Mouse (Mus musculus): ENCODE measurements around the gene Pde5a. TPM values are rescaled to one million over a fixed set of nuclear protein-coding genes. Genes with fewer than 3 reads are reported as not detected.

Pde5a gene
- 72.8 TPM for polyA plus RNA-seq (2014; fragmentation: Illumina TruSeq; extraction: RNeasy Lipid Tissue Mini Kit (QIAGEN cat#74804); ENCODE audit: low replicate concordance)

DNA sequence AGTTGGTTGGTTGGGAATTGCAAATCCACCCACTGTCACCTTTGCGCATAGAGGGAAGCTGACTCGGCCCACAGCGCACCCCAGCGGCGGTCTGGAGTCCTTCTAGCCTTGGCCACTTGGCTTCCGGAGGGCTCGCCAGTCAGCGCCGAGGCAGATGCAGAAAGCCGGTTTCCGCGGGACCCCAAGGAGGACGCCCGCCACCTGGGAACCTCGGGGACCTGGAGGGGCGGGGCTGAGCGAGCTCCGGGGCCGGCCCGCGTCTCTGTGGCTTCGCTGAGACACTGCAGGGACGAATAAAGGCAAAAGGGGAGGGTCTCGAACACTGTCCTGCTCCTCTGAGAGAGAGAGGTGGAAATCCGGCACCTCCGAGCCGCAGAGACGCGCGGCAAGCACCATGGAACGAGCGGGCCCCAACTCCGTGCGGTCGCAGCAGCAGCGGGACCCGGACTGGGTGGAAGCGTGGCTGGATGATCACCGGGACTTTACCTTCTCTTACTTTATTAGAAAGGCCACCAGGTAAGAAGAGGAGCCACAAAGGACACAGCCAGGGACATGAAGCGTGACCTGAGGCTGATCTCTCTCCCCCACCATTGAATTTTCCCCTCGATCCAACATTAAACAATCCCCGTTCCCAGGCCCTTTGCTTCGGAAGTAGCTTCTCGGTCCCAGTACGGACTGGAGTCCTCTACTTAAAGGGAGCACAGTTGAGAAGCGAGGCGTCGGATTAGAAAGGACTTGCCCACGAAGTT is at the start of gene Pde5a:
Pde5a (plus strand) TSS at position 96 of the 749 bp plus-strand sequence.

DNA sequence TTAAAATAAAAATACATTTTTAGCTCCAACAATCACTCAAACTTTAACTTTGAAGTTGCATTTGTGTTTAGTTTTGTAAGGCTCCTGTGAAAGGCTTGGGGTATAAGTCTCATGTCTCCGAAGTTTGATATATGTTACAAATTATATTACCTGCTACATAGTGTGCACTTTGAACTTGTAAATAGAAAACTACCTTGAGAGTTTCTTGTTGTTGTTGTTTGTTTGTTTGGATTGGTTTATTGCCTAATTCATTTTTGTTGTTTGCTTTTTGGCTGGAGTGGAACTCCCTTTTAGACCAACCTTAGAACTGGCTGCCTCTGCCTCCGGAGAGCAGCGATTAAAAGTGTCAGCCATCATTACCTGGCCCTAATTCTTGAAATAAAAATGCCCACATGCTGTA is 166.0 kb downstream of the Pde5a start, which contains the start of gene Fabp2:
Fabp2 (plus strand) TSS at position 301 of the 400 bp plus-strand sequence.

Other genes starting within 250 kb of the Pde5a start
- gene Fnbp1l, start 109.2 kb upstream of the Pde5a start, polyA plus RNA-seq (2014; fragmentation: Illumina TruSeq; extraction: RNeasy Lipid Tissue Mini Kit (QIAGEN cat#74804); ENCODE audit: low replicate concordance), result 155 TPM
- gene Fabp2, start 166.1 kb downstream of the Pde5a start, polyA plus RNA-seq (2014; fragmentation: Illumina TruSeq; extraction: RNeasy Lipid Tissue Mini Kit (QIAGEN cat#74804); ENCODE audit: low replicate concordance), result 11,694 TPM
- gene Gm10959, start 190.4 kb downstream of the Pde5a start, polyA plus RNA-seq (2014; fragmentation: Illumina TruSeq; extraction: RNeasy Lipid Tissue Mini Kit (QIAGEN cat#74804); ENCODE audit: low replicate concordance), result not detected
- 52.1 TPM for gene 1810037I17Rik, start 195.3 kb downstream of the Pde5a start, polyA plus RNA-seq (2014; fragmentation: Illumina TruSeq; extraction: RNeasy Lipid Tissue Mini Kit (QIAGEN cat#74804); ENCODE audit: low replicate concordance)

All from small intestine, adult 10 weeks (tissue).